Mouse (Mus musculus): ENCODE results near the gene Wdr47. TPM values are rescaled to one million over a fixed set of nuclear protein-coding genes. Genes with fewer than 3 reads are reported as not detected.
A peak's percentile ranks its signal among the peaks of the same experiment; 100 is the strongest.

Wdr47 gene
- polyA plus RNA-seq (2021) = 25.7 TPM

- no peaks in the 10 kb centered on the region for H3K27me3 ChIP-seq
- ChIA-PET POLR2A (interaction anchor here (1.0 to 1.1 kb wide), 2 partner anchors 19 to 25 kb away, joined by 4 read pairs; partner anchors contain the start of gene Taf13), CTCF (interaction anchor here (1.2 kb wide), 1 partner anchor 53 kb away, joined by 3 read pairs; no protein-coding TSS in a partner anchor)
- TF ChIP-seq CTCF (IDR thresholded peaks at IDR 0.05) = no peak
- in situ Hi-C loops (cut with MboI; ENCODE audit: low pct_unique_long_range_greater_than_20kb) = no loop called here
- ATAC-seq (peak; percentile 96), DNase-seq (ENCODE audit: low read depth, low spot score) (peak; percentile 87)
These were observed at the start of gene Wdr47 for GRCm38 (mm10) chr3:108590786-108591529. TSS of gene Wdr47 (plus strand) at chr3:108591279.

GRCm38 (mm10) chr3:108542299-108542698 lies 48.8 kb upstream of the Wdr47 start:
- DNase-seq (ENCODE audit: low read depth, low spot score) = no peak
- no peak for TF ChIP-seq CTCF (IDR thresholded peaks at IDR 0.05)
- CTCF ChIA-PET = no interaction called here
- POLR2A ChIA-PET = no interaction called here
- no peaks in the 10 kb centered on the region for H3K27me3 ChIP-seq
- no peak for ATAC-seq
- in situ Hi-C loops (cut with MboI; ENCODE audit: low pct_unique_long_range_greater_than_20kb) = no loop called here

GRCm38 (mm10) chr3:108554111-108554561 lies 36.9 kb upstream of the Wdr47 start:
- CTCF ChIA-PET = interaction anchor here (1.7 kb wide), 1 partner anchor 16 kb away, joined by 8 read pairs; no protein-coding TSS in a partner anchor
- peak; percentile 24 for ATAC-seq
- no peaks in the 10 kb centered on the region for H3K27me3 ChIP-seq
- TF ChIP-seq CTCF (IDR thresholded peaks at IDR 0.05) = no peak
- in situ Hi-C loops (cut with MboI; ENCODE audit: low pct_unique_long_range_greater_than_20kb) = loop anchor here (5.0 kb wide), 1 partner anchor 87 kb away; no protein-coding TSS in a partner anchor
- DNase-seq (ENCODE audit: low read depth, low spot score) = no peak
- POLR2A ChIA-PET = interaction anchor here (0.7 to 1.6 kb wide), 3 partner anchors 17 to 138 kb away, joined by 3 to 7 read pairs (median 5); no protein-coding TSS in a partner anchor

- H3K27me3 ChIP-seq = no peaks in the 10 kb centered on the region
- DNase-seq (ENCODE audit: low read depth, low spot score) = peak; percentile 92
- ChIA-PET POLR2A (interaction anchor here (0.7 to 1.6 kb wide), 4 partner anchors 17 to 139 kb away, joined by 3 to 7 read pairs (median 4); no protein-coding TSS in a partner anchor), CTCF (interaction anchor here (1.7 kb wide), 1 partner anchor 17 kb away, joined by 8 read pairs; no protein-coding TSS in a partner anchor)
- in situ Hi-C loops (cut with MboI; ENCODE audit: low pct_unique_long_range_greater_than_20kb) = loop anchor here (5.0 kb wide), 1 partner anchor 87 kb away; no protein-coding TSS in a partner anchor
- ATAC-seq = peak; percentile 86
- TF ChIP-seq CTCF (IDR thresholded peaks at IDR 0.05) = no peak
These were observed 36.3 kb upstream of the Wdr47 start for GRCm38 (mm10) chr3:108554587-108555312.

GRCm38 (mm10) chr3:108557888-108558287 lies 33.2 kb upstream of the Wdr47 start:
- ATAC-seq = no peak
- ChIA-PET CTCF (interaction anchor here (1.5 kb wide), 1 partner anchor 14 kb away, joined by 3 read pairs; the partner anchor contains the start of gene Taf13), POLR2A (no interaction called here)
- DNase-seq (ENCODE audit: low read depth, low spot score) = no peak
- in situ Hi-C loops (cut with MboI; ENCODE audit: low pct_unique_long_range_greater_than_20kb) = no loop called here
- no peaks in the 10 kb centered on the region for H3K27me3 ChIP-seq
- TF ChIP-seq CTCF (IDR thresholded peaks at IDR 0.05) = no peak

GRCm38 (mm10) chr3:108562133-108562730 lies 28.8 kb upstream of the Wdr47 start, which contains the start of gene Tmem167b:
TSS of gene Tmem167b (minus strand) at chr3:108562466.
- ATAC-seq = peak; percentile 91
- peak; percentile 99 for DNase-seq (ENCODE audit: low read depth, low spot score)
- in situ Hi-C loops (cut with MboI; ENCODE audit: low pct_unique_long_range_greater_than_20kb) = loop anchor here (5.0 kb wide), 2 partner anchors 160 to 285 kb away; no protein-coding TSS in a partner anchor
- no peak for TF ChIP-seq CTCF (IDR thresholded peaks at IDR 0.05)
- ChIA-PET POLR2A (interaction anchor here (0.8 to 2.1 kb wide), 3 partner anchors 24 to 119 kb away, joined by 3 to 5 read pairs (median 4); no protein-coding TSS in a partner anchor), CTCF (interaction anchor here (0.9 to 3.0 kb wide), 17 partner anchors 9 to 180 kb away, joined by 3 to 11 read pairs (median 5); partner anchors contain the start of genes Sars and Taf13)
- H3K27me3 ChIP-seq = no peaks in the 10 kb centered on the region

GRCm38 (mm10) chr3:108562777-108563271 lies 28.3 kb upstream of the Wdr47 start:
- in situ Hi-C loops (cut with MboI; ENCODE audit: low pct_unique_long_range_greater_than_20kb) = loop anchor here (5.0 kb wide), 2 partner anchors 161 to 286 kb away; no protein-coding TSS in a partner anchor
- ChIA-PET POLR2A (interaction anchor here (0.7 to 2.1 kb wide), 6 partner anchors 12 to 173 kb away, joined by 3 to 5 read pairs (median 4); no protein-coding TSS in a partner anchor), CTCF (interaction anchor here (0.7 to 3.0 kb wide), 27 partner anchors 9 to 181 kb away, joined by 3 to 14 read pairs (median 4); partner anchors contain the start of genes Sars and Taf13)
- no peak for TF ChIP-seq CTCF (IDR thresholded peaks at IDR 0.05)
- H3K27me3 ChIP-seq = no peaks in the 10 kb centered on the region
- no peak for DNase-seq (ENCODE audit: low read depth, low spot score)
- peak; percentile 70 for ATAC-seq

GRCm38 (mm10) chr3:108563309-108563708 lies 27.8 kb upstream of the Wdr47 start:
- ATAC-seq (peak; percentile 40), DNase-seq (ENCODE audit: low read depth, low spot score) (peak; percentile 75)
- TF ChIP-seq CTCF (IDR thresholded peaks at IDR 0.05) = no peak
- H3K27me3 ChIP-seq = no peaks in the 10 kb centered on the region
- POLR2A ChIA-PET = interaction anchor here (0.6 to 2.1 kb wide), 5 partner anchors 12 to 173 kb away, joined by 3 to 4 read pairs (median 4); no protein-coding TSS in a partner anchor
- CTCF ChIA-PET = interaction anchor here (0.7 to 3.0 kb wide), 26 partner anchors 8 to 181 kb away, joined by 3 to 14 read pairs (median 4); partner anchors contain the start of genes Sars and Taf13
- in situ Hi-C loops (cut with MboI; ENCODE audit: low pct_unique_long_range_greater_than_20kb) = loop anchor here (5.0 kb wide), 2 partner anchors 161 to 286 kb away; no protein-coding TSS in a partner anchor

All from Patski (cell line).